Mouse (Mus musculus) gastrocnemius, postnatal 14 days (tissue): Measurements from ENCODE around the gene Cpne8. TPM values are rescaled to one million over a fixed set of nuclear protein-coding genes. Genes with fewer than 3 reads are reported as not detected.

Experiments
- DNase-seq: peaks from one replicate; pipeline ENCODE4 v3.0.0; 2021; ENCODE audit warnings: mixed read lengths
- intact Hi-C: fragments of 180-260 bp; cut with DNase I; formaldehyde crosslinking; loops from one replicate; pipeline ENCODE4 v1.15.1; 2025; ENCODE audit warnings: low total_unique reads
- long read RNA-seq, 2 experiments: library from polyadenylated mRNA; stranded (forward); transcript quantifications; one replicate each; pipeline ENCODE4 v2.0.0; 2021
- total RNA-seq, 2 experiments: library from RNA; stranded (reverse); gene quantifications; 2 replicates each; pipeline ENCODE4 v1.2.3; 2021

Gene Cpne8
- total RNA-seq = 1 to 10 TPM; 3.6 to 4.1 TPM
- long read RNA-seq, experiment 1, partial matches to known transcripts = 0 of 2 reads
- long read RNA-seq, experiment 1, other reads (novel, unspliced or antisense) = 0 of 2 reads
- long read RNA-seq, experiment 2, partial matches to known transcripts = 0 of 4 reads
- long read RNA-seq, experiment 2, other reads (novel, unspliced or antisense) = 0 of 4 reads

DNA sequence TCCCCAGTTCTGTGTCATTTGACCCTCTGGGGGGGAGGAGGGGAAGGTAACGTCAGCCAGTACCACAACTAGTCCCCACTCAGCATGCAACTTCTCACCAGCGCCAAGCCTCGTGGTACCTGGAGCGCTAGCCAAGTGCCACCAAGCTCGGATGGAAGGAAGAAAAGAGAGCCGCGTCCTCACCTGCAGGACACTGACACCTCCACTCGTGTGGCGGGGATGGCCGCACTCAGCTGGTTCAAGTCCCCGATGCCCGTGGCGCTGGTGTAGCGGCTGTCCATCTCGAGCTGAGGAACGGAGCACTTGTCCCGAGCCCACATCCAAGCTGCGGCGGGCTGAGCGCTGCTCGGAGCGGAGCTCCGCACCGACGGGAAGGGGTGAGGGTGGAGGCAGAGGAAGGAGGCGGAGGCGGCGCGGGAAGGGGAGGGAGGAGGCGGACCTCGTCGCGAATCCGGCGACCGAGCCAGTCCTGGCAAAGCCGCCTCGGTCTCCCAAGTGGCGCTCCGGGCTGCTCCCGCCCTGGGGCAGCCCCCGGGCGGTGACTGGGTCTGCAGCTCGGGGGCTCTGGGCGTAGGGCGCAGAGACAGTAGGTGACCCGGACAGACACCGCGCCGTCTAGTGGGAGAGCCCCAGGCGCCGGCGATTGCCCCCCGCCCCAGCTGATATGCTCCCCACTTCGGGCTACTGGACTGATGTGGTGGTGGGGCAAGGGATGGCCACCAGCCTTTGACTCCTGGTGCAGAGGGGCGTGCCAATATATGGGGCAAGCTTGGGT is at the start of gene Cpne8:
TSS of gene Cpne8 (minus strand) at position 448 of the 775 bp plus-strand sequence.
- intact Hi-C loops = no loop called here
- peak; percentile 71 for DNase-seq

DNA sequence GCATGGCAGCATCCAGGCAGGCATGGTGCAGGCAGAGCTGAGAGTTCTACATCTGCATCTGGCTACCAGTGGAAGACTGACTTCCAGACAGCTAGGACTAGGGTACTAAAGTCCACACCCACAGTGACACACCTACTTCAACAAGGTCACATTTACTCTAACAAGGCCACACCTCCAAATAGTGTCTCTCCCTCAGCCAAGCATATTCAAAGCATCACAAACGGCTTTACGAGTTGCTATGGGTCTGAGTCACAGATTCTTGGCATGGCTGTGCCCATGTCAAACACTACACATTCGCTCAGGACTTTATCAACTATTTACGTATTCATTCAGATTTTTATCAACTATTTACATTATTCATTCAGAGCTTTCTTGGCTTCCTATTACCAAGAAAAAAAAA is 38.5 kb upstream of the Cpne8 start:
- intact Hi-C loops = no loop called here
- DNase-seq = no peak

DNA sequence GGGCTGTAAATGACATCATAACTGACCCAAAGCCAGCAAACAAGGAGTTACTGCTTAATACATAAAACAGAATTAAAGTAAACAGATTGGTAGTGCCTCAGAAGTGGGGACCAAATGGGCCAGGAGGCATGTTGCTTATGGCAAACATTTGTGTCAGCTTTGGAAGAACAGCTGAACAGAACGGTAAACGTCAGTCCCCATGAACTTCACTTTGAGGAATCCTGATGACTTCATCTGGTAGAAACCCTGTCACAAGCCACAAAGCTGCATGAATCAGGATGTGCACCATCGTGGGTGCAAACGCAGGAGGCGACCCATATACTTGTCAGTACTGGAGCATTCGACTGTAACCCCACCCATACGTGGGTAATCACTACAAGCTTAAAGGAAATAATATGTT is 30.1 kb upstream of the Cpne8 start:
- intact Hi-C loops = no loop called here
- no peak for DNase-seq

DNA sequence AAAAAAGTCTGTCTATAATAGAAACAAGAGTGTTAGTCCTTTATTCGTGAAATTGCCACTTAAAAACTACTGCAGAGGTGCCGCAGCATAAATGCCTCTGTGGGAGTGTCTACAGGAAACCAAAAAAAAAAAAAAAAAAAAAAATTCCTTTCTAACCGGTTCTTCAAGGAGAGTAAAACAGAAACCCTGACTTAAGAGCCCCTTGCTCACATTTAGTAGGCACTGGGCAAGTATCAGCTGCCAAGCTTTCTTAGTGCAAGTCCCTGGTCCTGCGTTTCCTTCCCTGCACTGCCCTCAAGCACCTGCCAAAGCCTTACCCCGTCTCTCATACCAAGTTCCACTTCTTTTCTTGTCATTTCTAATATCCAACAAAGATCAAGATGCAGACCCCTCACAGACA is 25.1 kb upstream of the Cpne8 start:
- no peak for DNase-seq
- intact Hi-C loops = no loop called here

DNA sequence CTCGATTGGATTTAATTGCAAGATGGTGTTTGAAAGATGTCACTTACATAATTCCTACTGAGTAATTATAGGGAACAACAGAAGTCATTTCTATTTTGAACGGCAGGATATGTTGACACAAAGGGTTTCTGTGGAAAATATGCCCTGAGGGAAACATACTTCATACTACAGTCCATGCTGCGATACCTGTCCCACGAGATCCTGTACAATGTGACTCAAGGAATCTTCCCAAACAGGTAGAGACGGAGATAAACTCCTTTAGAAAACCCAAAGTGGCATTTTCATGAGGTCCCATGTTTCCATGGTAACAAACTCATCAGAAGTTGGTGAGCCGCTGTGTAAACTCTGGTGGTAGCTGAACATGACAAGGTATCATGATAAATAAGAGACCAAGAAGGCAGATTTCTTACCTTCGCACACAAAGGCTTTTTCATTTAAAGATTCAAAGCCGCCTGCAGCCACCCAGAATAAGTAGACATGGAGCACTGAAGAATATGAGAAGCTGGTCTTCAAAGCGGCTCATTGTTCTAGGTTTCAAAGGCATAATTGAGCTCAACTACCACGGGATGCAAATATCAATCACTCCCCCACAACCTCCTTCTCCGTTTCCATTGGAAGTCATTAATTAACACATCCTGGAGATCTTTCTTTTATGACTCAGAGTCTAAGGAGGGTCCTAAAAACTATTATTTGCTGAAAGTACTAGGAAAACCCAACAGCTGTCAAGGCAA is 24.4 kb upstream of the Cpne8 start:
- intact Hi-C loops = no loop called here
- no peak for DNase-seq

DNA sequence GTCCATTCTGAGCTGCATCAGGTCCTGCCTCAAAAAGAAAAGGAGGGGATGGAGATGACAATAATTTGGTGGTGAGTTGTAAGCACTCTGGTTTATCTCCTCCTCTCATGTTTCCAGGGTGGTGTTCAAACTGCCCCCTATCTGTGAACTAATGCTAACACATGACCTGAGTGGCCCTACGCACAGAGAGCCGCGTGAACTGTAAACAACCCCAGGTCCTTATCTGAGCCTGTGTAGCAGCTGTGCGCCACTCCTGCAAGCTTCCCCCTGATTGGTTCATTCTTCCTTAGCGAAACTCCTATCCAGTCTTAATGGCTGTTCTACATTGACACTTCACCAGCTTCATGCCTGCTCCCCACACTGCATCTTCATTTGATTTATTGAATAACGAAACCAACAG is 7.5 kb upstream of the Cpne8 start:
- no peak for DNase-seq
- intact Hi-C loops = loop anchor here (10.0 kb wide), 1 partner anchor 148 kb away; no protein-coding TSS in a partner anchor

DNA sequence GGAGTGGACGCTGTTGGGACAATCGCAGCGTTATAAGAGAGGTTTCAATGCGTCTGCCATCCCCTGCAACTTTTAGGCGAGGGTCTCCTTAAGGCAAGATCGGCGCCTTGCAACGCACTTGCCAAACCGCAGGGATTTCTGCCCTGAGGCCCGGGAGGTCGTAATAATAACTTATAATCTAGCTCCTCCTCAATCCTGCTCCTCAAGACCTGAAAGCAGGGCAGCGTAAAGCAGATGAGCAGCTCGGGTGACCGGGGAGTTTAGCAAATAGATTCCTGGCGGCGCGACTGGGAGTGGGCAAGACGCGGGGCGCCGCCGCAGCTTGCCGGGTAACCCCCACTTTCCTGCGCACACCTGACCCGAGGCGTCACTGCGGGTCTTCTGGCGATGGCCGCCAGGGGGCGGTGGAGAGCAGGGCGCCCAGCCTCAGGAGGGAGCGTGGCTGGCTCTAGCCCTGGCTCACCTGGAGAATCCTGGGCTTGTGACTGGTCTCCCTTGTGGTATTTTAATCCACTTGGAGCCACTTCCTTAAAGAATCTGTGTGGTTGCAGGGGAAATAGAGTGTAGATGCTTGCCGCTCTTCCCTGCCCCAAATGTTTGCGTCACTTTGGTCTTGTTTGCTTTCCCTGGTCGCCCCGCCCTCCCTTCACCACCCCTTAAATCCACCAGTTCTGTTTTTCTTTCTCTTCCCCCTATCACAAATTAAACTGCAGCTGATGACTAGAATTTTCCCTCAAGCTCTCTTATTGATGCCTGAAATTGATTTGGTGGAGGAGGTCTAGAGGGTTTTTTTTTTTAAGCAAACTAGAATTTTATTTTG is 738 bp upstream of the Cpne8 start:
- DNase-seq = peak; percentile 59
- intact Hi-C loops = loop anchor here (10.0 kb wide), 1 partner anchor 155 kb away; no protein-coding TSS in a partner anchor

DNA sequence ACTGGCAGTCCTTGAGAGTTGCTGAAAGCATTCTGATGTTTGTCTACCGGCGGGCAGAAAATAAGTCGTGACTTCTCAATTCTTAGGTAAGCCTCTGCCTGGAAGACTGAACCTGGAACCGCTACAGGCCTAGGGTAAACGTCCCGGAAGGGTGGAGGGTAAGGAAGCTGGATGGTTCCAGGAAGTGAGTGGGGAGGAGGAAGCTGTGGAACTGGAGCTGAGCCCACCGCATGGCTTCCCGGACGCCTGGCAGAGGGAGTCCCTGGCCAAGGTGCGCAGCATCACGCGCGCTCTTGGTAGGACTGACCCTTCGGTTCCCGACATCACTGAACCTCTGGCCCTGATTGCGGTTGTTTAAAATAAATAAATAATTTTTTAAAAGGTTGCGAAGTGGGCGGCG is 744 bp downstream of the Cpne8 start:
- intact Hi-C loops = no loop called here
- DNase-seq = peak; percentile 19

DNA sequence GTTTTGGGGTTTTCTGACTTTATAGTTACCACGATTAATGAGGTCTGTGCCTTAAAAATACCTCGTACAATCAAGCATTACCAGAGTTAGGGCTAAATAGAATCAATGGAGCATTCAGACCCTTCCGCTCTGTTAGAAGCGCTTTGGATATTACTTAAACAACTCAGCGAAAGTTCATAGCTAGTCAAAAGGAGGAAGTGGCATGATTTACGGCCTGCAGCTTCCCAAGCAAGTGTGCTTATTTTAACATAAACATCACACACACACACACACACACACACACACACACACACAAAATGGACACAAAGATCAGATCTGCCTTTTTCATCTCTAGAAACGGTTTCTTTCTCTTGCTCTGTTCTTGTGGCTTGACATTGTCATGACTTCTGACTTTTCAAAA is 9.7 kb downstream of the Cpne8 start:
- no peak for DNase-seq
- intact Hi-C loops = no loop called here

DNA sequence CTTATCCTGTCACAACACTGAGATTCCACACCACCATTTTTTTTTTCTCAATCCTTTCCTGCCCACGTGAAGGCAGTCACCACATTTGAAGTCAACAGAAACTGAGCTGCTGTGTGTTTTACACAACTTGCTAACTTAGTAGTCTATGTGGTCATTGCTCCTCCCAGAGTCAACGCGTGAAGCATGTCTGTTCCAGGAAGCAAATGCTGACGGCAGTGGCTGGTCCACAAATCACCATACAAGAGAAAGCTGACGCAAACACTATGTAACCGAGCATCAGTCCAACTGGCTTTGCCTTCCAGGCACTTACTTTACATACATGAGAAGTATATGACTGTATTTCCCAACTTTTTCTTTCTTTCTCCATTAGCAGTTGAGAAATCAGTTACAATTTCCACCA is 12.3 kb downstream of the Cpne8 start:
- DNase-seq = no peak
- intact Hi-C loops = no loop called here

DNA sequence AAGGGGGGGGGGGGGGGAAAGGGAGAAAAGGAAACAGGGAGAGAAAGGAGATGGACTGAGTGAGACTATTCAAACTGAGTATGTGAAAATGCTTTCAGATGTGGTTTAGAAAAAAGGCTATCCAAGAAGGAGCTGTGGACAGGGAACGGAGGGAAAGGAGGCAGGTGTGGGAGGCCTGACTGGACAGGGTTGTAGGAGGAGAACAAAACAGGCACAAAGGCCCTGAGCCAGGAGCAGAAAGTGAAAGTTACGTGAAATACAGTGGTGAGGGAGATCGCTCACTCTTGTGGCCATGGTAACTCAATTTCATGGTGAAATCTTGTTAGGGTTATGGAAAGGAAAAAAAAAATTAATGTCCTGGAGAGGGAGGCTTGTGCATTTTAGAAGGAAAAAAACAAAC is 14.6 kb downstream of the Cpne8 start:
- DNase-seq = no peak

DNA sequence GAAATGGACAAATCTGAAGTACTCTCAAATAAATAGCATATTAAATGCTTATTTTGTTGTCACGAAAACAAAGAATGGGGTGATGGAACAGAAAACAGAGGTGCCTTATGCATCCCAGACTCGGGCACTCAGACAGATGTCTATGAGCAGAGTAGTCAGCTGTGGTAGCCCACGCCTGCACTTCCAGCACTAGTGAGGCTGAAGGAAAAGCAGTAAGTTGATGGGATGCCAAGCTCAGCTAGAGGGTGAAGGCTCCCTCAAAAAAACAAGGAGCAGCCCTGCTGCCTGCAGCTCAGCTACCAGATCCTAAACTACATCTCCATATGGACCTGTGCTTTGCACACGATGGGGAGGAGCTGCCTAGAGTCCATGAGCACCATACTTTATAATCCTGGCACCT is 15.6 kb downstream of the Cpne8 start:
- intact Hi-C loops = no loop called here
- DNase-seq = no peak

More for the DNA sequence above, 14.6 kb downstream of the Cpne8 start:
- intact Hi-C loops = no loop called here

DNA sequence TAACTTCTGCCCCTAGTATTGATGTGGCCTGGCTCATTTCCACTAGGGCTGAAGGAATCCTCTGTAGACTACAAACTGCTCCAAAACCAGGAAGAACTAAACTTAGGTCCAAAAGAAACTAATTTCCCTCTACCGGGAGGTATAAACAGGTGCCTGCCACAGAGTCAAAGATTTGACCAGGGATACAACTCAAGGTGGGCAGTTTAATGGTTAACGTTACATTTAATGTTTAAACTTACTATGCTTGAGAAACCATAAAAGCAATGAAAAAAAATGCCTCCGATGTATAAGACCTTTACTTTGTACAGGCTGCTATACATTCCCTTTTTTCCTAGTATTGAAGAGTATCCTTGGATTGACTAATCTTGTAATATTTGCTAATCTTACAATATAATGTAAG is 18.5 kb downstream of the Cpne8 start:
- DNase-seq = no peak
- intact Hi-C loops = no loop called here

DNA sequence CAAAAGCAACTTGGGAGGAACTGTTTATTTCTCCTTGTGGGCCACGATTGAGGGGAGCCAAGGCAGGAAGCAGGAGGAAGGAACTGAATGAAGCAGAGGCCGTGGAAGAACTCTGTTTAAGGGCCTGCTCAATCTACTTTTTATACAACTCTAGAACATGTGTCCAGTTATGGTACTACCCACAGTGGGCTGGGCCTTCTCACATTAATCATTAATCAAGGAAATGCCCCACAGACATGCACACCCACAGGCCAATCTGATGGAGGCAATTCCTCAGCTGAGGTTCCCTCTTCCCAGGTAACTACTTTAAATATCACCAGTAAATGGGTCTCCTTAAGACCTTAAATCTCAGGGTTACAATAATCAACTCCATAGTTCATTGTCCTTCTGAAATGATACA is 21.2 kb downstream of the Cpne8 start:
- intact Hi-C loops = no loop called here
- no peak for DNase-seq

DNA sequence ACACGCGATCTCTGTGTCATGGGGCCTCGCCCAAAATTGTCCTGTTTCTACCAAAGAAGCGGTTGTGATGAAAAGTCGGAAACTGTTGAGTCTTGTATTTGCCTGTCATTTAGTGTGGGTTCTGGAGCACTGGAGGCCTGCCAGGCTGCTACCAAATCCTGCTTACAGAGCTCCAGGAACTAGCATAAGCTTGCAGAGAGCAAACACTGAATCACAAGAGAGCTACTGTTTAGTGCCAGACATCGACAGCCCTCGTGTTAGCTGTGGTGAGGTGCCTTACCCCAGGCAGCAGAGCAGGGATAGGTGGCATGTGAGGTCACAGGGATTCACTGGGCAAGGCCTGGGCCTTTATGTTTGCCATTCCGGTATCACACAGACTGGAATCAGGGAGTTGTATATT is 22.7 kb downstream of the Cpne8 start:
- DNase-seq = no peak
- intact Hi-C loops = no loop called here

DNA sequence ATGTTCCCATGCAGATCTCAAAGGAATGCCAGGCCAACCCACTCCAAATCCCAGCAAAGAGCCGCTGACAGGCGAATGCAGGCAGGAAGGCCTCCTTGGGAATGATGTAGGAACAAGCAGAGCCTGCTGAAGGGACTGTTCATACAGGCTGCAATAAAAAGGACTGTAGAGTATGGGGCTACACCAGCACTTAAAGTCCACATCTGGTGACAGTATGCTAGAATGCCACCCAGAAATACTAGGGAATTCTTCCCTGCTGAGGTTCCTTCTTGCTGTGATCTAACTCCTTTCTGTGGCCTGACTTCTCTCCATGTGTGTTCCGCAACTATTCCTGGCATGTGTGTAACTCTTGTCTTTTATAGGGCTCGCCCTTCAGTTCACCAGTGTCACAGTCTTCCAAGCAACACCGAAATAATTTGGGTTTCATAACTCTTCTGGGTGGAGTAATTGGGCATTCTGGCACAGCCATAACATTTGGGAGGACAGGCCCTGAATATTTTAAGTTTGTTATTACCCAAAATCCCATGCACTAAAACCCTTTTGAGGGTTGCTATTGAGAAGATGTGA is 32.1 kb downstream of the Cpne8 start:
- intact Hi-C loops = no loop called here

DNA sequence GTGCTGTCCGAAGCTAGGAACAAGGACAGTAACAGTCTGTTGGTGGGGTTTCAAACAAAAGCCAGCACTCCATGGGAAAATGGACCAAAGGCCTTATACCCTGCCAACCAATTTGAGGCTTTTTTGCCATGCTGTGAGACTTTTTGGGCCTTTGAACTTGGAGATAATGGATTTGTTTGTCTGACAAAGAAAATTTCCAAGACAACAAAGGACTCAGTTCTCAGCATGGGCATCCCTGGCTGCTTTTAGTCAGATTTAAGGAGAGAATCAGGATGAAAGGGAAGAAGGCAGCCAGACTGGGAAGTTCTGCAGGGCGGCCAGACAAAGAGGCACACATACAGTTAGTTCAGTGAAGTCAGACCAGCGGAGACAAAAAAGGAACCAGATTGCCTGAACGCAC is 32.9 kb downstream of the Cpne8 start:
- DNase-seq = no peak
- intact Hi-C loops = no loop called here

More for the DNA sequence above, 32.1 kb downstream of the Cpne8 start:
- DNase-seq = no peak

DNA sequence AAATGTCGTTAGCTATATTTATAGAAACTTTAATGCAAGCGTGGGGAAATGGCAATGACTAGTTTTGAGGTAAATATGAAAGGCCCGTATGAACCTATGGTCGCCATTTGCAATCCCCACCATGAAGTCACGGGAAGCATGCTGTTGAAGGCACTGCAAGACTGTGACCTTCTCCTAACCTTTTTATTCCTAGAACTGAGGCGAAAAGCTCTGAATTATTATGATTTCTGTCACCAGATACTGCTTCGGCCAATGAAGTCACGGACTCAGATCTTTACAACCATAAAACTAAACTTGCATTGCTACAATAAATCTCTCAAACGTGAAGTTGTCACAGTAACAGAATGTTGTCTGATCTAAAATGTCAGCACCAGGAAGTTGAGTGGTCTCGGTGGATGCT is 33.4 kb downstream of the Cpne8 start:
- no peak for DNase-seq
- intact Hi-C loops = no loop called here

DNA sequence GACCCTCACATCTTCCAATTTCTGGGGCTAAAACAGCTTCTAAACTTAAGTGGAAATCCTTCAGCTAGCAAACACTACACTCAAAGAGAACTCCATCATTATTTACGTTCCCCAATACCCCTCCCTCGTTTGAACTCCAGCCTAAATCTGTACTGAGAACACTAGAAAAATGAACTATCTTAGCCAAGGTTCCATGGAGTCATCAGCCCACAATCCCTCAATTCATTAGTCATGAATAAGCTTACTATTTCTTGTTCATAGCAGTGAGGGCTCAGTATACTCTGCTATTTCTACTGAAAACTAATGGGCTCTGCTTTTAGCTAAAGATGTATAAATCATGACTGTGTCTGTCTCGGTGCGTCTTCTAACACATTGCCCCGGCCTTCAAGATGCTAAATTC is 55.0 kb downstream of the Cpne8 start:
- intact Hi-C loops = no loop called here
- DNase-seq = no peak

DNA sequence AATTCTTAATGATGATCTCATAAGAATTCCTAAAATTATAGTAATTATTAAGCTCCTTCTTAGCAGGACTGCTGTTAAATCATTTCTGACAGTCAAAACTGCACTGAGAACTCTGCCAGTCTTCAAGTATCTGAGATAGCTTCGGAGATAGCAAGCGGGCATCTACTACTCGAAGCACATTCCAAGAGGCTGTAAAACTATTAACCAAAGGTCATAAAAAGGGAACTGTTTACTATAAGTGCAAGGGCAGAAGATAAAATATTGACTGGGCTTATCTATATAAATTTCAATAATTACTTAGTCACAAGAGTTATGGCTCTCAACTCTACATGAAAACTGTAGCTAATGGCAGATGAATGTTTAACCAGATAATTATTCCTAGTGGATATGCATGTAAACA is 57.2 kb downstream of the Cpne8 start:
- intact Hi-C loops = no loop called here
- DNase-seq = no peak
